Mouse (Mus musculus): ENCODE data around the gene Tmem80.
A peak's percentile ranks its signal among the peaks of the same experiment; 100 is the strongest.

Gene Tmem80

DNA sequence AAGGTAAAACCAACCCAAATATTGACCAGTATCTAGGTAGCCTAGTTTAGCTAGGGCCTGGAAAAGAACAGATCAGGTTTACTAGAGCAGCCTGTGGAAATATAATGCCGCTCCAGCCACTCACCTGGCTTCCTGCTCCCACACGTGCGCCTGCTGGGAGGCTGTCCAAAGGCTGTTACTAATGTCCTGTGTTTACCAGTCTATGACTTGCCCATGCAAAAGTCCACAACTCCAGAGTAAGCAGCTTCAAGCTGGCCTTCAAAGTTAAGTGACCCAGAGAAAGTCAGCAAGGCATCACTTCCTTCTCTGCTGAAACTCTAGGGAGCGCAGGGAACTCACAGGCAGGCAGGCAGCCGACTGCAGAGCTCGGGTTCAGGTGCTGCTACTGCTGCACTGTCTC, 4.5 kb downstream of the Tmem80 start:
- peaks cover 14% of the 10 kb centered on the region for H3K4me1 ChIP-seq (replicated peaks; ENCODE audit: low read depth, low read length)
- no peak for TF ChIP-seq CTCF (conservative IDR thresholded peaks at IDR 0.05; ENCODE audit: low read length)
- TF ChIP-seq NANOG (IDR thresholded peaks at IDR 0.05; ENCODE audit: borderline replicate concordance, low read length): no peak
- no peak for TF ChIP-seq POU5F1 (IDR thresholded peaks at IDR 0.05; ENCODE audit: borderline replicate concordance, low read length)
- no peaks in the 10 kb centered on the region for H3K36me3 ChIP-seq (ENCODE audit: insufficient read depth, low read length)
- no peak overlapping the region for H3K4me3 ChIP-seq (replicated peaks; ENCODE audit: low read length)
- no peaks in the 10 kb centered on the region for H3K9me3 ChIP-seq (ENCODE audit: low read length)
- peaks cover 20% of the 10 kb centered on the region for H3K27me3 ChIP-seq (ENCODE audit: insufficient read depth, low read length)

DNA sequence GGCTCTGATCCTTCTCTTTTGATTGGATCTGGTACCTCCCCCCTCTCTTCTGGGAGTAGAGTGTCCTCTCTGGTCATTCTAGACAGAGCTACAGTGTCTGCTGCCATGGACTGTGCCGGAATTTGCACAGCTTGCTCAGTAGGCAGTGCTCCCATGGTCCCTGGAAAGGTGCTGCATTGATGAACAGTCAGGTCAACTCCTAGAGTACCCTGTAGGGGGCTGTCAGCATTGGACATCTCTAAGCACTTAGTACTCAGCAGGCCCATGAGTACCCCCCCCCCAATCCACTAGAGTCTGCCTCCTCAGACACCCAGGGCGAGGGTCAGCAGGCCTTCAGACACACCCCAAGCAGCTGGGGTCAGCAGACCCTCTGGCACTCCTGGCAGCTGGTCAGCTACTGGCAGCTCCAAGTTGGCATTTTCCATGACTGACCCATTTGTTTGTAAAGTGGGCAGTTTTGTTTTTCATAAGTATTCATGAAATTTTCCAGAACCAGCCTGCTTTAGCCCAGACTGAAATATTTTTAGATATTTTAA, 7.6 kb downstream of the Tmem80 start:
- Histone ChIP-seq H3K4me3 (replicated peaks; ENCODE audit: low read length) (no peak overlapping the region), H3K4me1 (replicated peaks; ENCODE audit: low read depth, low read length) (peaks cover 31% of the 10 kb centered on the region)

DNA sequence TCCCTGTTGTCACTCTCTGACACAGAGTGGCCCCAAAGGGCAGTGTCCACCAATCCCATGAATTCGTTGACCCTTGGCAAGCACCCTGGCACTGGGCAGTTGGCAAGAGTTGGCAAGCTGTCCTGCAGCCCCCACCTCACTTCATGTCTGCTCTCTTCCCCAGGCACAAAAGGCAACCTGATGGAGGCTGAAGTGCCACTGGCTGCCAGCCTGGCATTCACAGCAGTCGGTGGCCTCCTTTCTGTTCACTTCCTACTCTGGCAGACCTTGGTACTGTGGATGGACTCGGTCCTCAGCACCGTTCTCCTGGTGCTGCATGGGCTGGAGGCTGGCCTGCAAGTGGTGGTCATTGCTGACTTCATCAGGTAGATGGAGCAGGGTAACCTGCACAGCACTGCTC, 8.1 kb downstream of the Tmem80 start:
- Histone ChIP-seq H3K4me3 (replicated peaks; ENCODE audit: low read length) (no peak overlapping the region), H3K9me3 (ENCODE audit: low read length) (no peaks in the 10 kb centered on the region), H3K36me3 (ENCODE audit: insufficient read depth, low read length) (no peaks in the 10 kb centered on the region), H3K27me3 (ENCODE audit: insufficient read depth, low read length) (peaks cover 46% of the 10 kb centered on the region), H3K4me1 (replicated peaks; ENCODE audit: low read depth, low read length) (peaks cover 37% of the 10 kb centered on the region)
- no peak for TF ChIP-seq NANOG (IDR thresholded peaks at IDR 0.05; ENCODE audit: borderline replicate concordance, low read length)
- no peak for TF ChIP-seq CTCF (conservative IDR thresholded peaks at IDR 0.05; ENCODE audit: low read length)
- no peak for TF ChIP-seq POU5F1 (IDR thresholded peaks at IDR 0.05; ENCODE audit: borderline replicate concordance, low read length)

More for the DNA sequence above, 7.6 kb downstream of the Tmem80 start:
- TF ChIP-seq POU5F1 (IDR thresholded peaks at IDR 0.05; ENCODE audit: borderline replicate concordance, low read length) (no peak), CTCF (conservative IDR thresholded peaks at IDR 0.05; ENCODE audit: low read length) (no peak), NANOG (IDR thresholded peaks at IDR 0.05; ENCODE audit: borderline replicate concordance, low read length) (no peak)
- no peaks in the 10 kb centered on the region for H3K9me3 ChIP-seq (ENCODE audit: low read length)
- H3K36me3 ChIP-seq (ENCODE audit: insufficient read depth, low read length): no peaks in the 10 kb centered on the region
- peaks cover 41% of the 10 kb centered on the region for H3K27me3 ChIP-seq (ENCODE audit: insufficient read depth, low read length)

DNA sequence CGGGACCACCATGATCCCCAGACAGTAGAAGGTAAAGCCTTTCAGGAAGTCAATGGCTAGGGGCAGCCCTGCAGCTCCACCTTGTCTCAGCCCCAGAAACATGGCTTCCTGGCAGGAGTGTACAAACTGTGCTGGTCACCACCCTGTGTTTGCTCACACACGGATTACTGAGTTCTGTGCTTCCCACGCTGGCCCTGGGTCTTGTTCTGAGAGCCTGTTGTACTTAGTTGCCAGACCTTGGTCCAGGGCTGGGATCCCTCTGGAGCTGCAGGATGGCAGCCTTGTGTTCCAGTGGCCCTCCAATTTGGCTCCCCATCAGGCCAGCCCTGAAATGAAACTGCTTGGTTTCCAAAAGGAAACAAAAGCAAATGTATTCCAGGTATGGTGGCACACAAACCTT, 8.8 kb downstream of the Tmem80 start:
- Histone ChIP-seq H3K4me1 (replicated peaks; ENCODE audit: low read depth, low read length) (peaks cover 43% of the 10 kb centered on the region), H3K9me3 (ENCODE audit: low read length) (no peaks in the 10 kb centered on the region), H3K36me3 (ENCODE audit: insufficient read depth, low read length) (no peaks in the 10 kb centered on the region), H3K27me3 (ENCODE audit: insufficient read depth, low read length) (peaks cover 47% of the 10 kb centered on the region), H3K4me3 (replicated peaks; ENCODE audit: low read length) (no peak overlapping the region)
- TF ChIP-seq NANOG (IDR thresholded peaks at IDR 0.05; ENCODE audit: borderline replicate concordance, low read length) (no peak), CTCF (conservative IDR thresholded peaks at IDR 0.05; ENCODE audit: low read length) (no peak), POU5F1 (IDR thresholded peaks at IDR 0.05; ENCODE audit: borderline replicate concordance, low read length) (no peak)

DNA sequence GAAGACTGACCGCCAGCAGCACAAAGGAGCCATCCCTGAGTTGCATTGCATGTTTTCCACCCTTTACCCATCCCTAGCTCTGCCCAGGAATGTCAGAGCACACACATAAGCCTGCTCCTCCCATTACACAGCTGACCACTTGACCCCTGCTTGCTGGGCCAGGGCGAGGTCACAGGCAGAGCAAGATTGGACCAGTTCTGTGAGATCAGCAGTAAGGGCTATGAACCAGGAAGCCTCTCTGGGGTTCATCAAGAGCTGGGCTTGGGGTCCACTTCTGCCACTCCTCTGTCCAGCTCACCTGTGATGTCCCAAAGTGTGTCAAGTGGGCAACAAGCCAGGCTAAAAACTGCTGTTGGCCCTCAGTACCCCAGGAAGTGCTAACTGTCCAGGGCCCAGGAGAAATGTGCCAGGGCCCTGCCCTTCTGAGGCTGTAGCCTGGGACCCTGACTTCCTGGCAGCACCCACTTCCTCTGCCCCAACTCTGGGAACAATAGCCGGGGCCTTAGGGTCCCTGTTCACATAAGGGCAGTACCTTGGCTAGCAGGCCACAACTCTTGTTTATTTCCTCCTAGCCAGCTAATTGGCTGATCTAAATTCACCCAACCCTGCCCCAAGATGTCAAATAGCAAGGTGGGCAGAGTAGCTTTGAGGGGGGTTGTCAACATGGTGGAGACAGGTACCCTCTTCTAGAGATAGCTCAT, 10.3 kb downstream of the Tmem80 start:
- H3K4me1 ChIP-seq (replicated peaks; ENCODE audit: low read depth, low read length): peaks cover 50% of the 10 kb centered on the region
- no peaks in the 10 kb centered on the region for H3K36me3 ChIP-seq (ENCODE audit: insufficient read depth, low read length)
- no peak overlapping the region for H3K4me3 ChIP-seq (replicated peaks; ENCODE audit: low read length)
- H3K9me3 ChIP-seq (ENCODE audit: low read length): no peaks in the 10 kb centered on the region
- TF ChIP-seq NANOG (IDR thresholded peaks at IDR 0.05; ENCODE audit: borderline replicate concordance, low read length) (no peak), POU5F1 (IDR thresholded peaks at IDR 0.05; ENCODE audit: borderline replicate concordance, low read length) (no peak), CTCF (conservative IDR thresholded peaks at IDR 0.05; ENCODE audit: low read length) (no peak)
- peaks cover 54% of the 10 kb centered on the region for H3K27me3 ChIP-seq (ENCODE audit: insufficient read depth, low read length)

DNA sequence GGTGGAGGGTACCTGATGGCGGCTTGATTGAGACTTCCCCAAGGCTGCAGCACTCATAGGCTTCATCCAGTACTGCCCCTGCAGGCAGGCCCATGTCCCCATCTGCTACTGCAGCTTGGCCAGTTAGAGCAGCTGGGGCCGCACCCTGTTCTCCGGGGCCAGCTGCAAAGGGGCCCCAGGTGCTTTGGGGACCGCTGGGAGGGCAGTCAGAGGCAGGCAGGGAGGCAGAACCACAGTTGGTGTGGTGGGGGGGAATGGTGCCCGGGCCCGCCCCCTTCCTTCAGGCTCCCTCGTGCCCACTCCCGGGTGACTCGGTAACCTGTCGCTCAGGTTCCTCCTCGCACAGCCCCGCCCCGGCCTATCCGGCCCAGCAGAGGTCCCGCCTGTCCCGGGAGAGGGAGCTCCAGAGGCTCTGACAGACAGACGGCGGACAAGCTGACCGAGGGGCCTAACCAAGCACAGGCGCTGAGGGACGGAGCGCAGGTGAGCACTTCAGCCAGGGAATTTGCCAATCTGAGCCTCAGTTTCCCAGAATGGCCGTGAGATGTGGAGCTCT, 11.1 kb downstream of the Tmem80 start, which contains the start of gene Eps8l2:
TSS of gene Eps8l2 (plus strand) at position 305 of the 556 bp plus-strand sequence.
- Histone ChIP-seq H3K36me3 (ENCODE audit: insufficient read depth, low read length) (no peaks in the 10 kb centered on the region), H3K4me1 (replicated peaks; ENCODE audit: low read depth, low read length) (peaks cover 50% of the 10 kb centered on the region), H3K4me3 (replicated peaks; ENCODE audit: low read length) (peak within 1 kb of the TSS; percentile 77), H3K27me3 (ENCODE audit: insufficient read depth, low read length) (peaks cover 61% of the 10 kb centered on the region), H3K9me3 (ENCODE audit: low read length) (no peaks in the 10 kb centered on the region)
- TF ChIP-seq POU5F1 (IDR thresholded peaks at IDR 0.05; ENCODE audit: borderline replicate concordance, low read length): no peak
- TF ChIP-seq CTCF (conservative IDR thresholded peaks at IDR 0.05; ENCODE audit: low read length): no peak
- no peak for TF ChIP-seq NANOG (IDR thresholded peaks at IDR 0.05; ENCODE audit: borderline replicate concordance, low read length)

DNA sequence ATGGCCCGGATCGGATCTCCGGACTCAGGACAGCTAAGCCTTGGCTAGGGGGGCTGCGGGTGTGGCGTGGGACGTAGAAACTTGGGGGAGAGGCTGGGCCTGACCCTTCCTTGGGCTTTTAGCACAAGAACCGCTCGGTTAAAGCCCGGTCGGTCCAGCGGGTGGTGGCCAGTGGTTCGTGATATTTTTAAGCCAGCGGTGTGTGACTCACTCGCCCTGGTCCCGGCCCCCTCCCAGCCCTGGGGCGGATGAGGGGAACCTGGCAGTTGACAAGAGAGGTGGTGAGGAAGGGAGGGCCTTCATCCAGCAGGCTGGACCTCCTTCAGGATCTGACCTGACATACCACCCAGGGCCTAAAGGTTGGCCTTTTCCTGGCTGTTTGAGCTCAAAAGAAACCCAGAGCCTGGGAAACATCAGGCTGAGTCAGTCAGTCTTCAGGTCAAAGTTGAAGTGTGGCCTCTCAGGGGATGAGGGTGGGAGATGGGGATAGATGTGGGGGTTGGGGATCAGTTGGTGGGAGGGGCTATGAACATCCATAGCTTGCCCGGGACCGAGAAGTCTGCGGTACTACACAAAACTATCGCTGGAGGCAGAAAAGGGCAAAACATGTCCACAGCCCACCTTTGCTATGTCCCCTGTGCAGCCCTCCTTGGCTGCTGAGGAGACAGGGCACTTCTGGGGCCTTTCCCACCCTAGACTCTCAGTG, 11.8 kb downstream of the Tmem80 start:
- H3K9me3 ChIP-seq (ENCODE audit: low read length): no peaks in the 10 kb centered on the region
- TF ChIP-seq CTCF (conservative IDR thresholded peaks at IDR 0.05; ENCODE audit: low read length) (no peak), NANOG (IDR thresholded peaks at IDR 0.05; ENCODE audit: borderline replicate concordance, low read length) (no peak), POU5F1 (IDR thresholded peaks at IDR 0.05; ENCODE audit: borderline replicate concordance, low read length) (no peak)
- H3K4me3 ChIP-seq (replicated peaks; ENCODE audit: low read length): peak overlapping the region; percentile 77
- H3K27me3 ChIP-seq (ENCODE audit: insufficient read depth, low read length): peaks cover 63% of the 10 kb centered on the region
- H3K36me3 ChIP-seq (ENCODE audit: insufficient read depth, low read length): no peaks in the 10 kb centered on the region
- peaks cover 50% of the 10 kb centered on the region for H3K4me1 ChIP-seq (replicated peaks; ENCODE audit: low read depth, low read length)

DNA sequence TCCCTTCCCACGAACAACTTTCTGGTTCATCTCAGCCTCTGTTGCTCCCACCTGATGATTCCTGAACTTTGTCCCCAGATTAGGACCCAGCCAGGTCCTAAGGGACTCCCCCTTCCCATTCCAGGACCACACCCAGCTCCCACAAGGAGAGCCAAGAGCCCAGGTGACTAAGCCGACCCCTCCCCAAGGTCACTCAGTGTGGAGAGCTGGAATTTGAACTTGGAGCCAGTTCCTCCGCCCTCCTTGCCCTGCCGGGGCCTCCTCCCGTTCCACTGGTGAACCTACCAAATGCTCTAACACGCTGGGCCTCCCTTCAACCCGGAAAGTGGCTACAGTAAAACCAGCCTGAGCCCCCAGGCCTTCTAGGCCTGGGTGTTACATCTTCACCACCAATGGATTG, 12.5 kb downstream of the Tmem80 start:
- no peak for TF ChIP-seq POU5F1 (IDR thresholded peaks at IDR 0.05; ENCODE audit: borderline replicate concordance, low read length)
- no peak for TF ChIP-seq NANOG (IDR thresholded peaks at IDR 0.05; ENCODE audit: borderline replicate concordance, low read length)
- TF ChIP-seq CTCF (conservative IDR thresholded peaks at IDR 0.05; ENCODE audit: low read length): no peak
- Histone ChIP-seq H3K36me3 (ENCODE audit: insufficient read depth, low read length) (no peaks in the 10 kb centered on the region), H3K9me3 (ENCODE audit: low read length) (no peaks in the 10 kb centered on the region), H3K4me1 (replicated peaks; ENCODE audit: low read depth, low read length) (peaks cover 50% of the 10 kb centered on the region), H3K27me3 (ENCODE audit: insufficient read depth, low read length) (peaks cover 63% of the 10 kb centered on the region), H3K4me3 (replicated peaks; ENCODE audit: low read length) (peak overlapping the region; percentile 77)

Measured in E14TG2a.4 (cell line).